Mouse (Mus musculus) forebrain, embryonic 16.5 days (tissue): ENCODE data around the gene Mme. TPM values are rescaled to one million over a fixed set of nuclear protein-coding genes. Genes with fewer than 3 reads are reported as not detected.

Experiments
- ATAC-seq: fragments of 200-750 bp; cut with Nextera tagmentation; 2 replicates; pipeline ENCODE4 v1.8.0; 2017; ENCODE audit warnings: mild to moderate bottlenecking, moderate library complexity
- H3K27ac ChIP-seq: fragments of 300-500 bp; sonication (generic); 2 replicates; pipeline ENCODE4 v1.5.1; 2014; ENCODE audit warnings: low read length, control low read depth
- H3K27me3 ChIP-seq: fragments of 300-500 bp; sonication (generic); replicated peaks from 2 replicates; pipeline ENCODE4 v1.6.1; 2014; ENCODE audit warnings: low read length; ENCODE audit not compliant: control insufficient read depth, insufficient read depth
- H3K36me3 ChIP-seq: fragments of 300-500 bp; sonication (generic); 2 replicates; pipeline ENCODE4 v1.6.1; 2014; ENCODE audit not compliant: control insufficient read depth, insufficient read depth
- H3K4me1 ChIP-seq: fragments of 300-500 bp; sonication (generic); replicated peaks from 2 replicates; pipeline ENCODE4 v1.6.1; 2014; ENCODE audit warnings: low read length; ENCODE audit not compliant: control insufficient read depth, insufficient read depth
- H3K4me2 ChIP-seq: fragments of 300-500 bp; sonication (generic); 2 replicates; pipeline ENCODE4 v1.6.1; 2014; ENCODE audit warnings: mild to moderate bottlenecking, low read length, control low read depth
- H3K4me3 ChIP-seq: fragments of 300-500 bp; sonication (generic); replicated peaks from 2 replicates; pipeline ENCODE4 v1.5.1; 2014; ENCODE audit warnings: mild to moderate bottlenecking, low read length, control low read depth
- H3K9ac ChIP-seq: fragments of 300-500 bp; sonication (generic); replicated peaks from 2 replicates; pipeline ENCODE4 v1.6.1; 2014; ENCODE audit warnings: low read depth, low read length, control low read depth
- H3K9me3 ChIP-seq: fragments of 300-500 bp; sonication (generic); 2 replicates; pipeline ENCODE4 v1.6.1; 2016; ENCODE audit warnings: low read length; ENCODE audit not compliant: control insufficient read depth
- polyA plus RNA-seq: library from polyadenylated mRNA; unstranded; fragments of >200 nt; fragmentation: Nextera tagmentation; extraction: Ambion mirVana; gene quantifications from 2 replicates; pipeline ENCODE4 v1.2.1, GENCODE M21; 2015

The Mme gene
- polyA plus RNA-seq, 1 experiment from 2014 or later, result 3.5 TPM

GRCm38 (mm10) chr3:63423552-63423951, 182.2 kb downstream of the Mme start:
- peak; percentile 70 for ATAC-seq

More at GRCm38 (mm10) chr3:63423552-63423951, 182.2 kb downstream of the Mme start:
- H3K27ac ChIP-seq, result no peak overlapping the region
- H3K4me3 ChIP-seq, result no peak overlapping the region
- no peak overlapping the region for H3K4me2 ChIP-seq
- H3K4me1 ChIP-seq, result no peaks in the 10 kb centered on the region
- H3K9me3 ChIP-seq, result no peaks in the 10 kb centered on the region
- no peak overlapping the region for H3K9ac ChIP-seq
- no peaks in the 10 kb centered on the region for H3K27me3 ChIP-seq
- H3K36me3 ChIP-seq, result no peaks in the 10 kb centered on the region

Other genes starting within 250 kb of the Mme start
- gene Gm34302, start 242.3 kb downstream of the Mme start, polyA plus RNA-seq, result not detected in 2 replicates